Mouse (Mus musculus) embryonic facial prominence, embryonic 12.5 days (tissue): ENCODE data around the gene Bbs9. TPM values are rescaled to one million over a fixed set of nuclear protein-coding genes. Genes with fewer than 3 reads are reported as not detected.

Source experiments
- ATAC-seq: fragments of 200-750 bp; cut with Nextera tagmentation; 2 replicates; pipeline ENCODE4 v1.8.0; 2017; ENCODE audit not compliant: insufficient number of reproducible peaks, insufficient read depth, low FRiP score, low TSS enrichment
- H3K27ac ChIP-seq: fragments of 300-500 bp; sonication (generic); 2 replicates; pipeline ENCODE4 v1.5.1; 2016; ENCODE audit warnings: mild to moderate bottlenecking
- H3K27me3 ChIP-seq: fragments of 300-500 bp; sonication (generic); 2 replicates; pipeline ENCODE4 v1.6.1; 2016; ENCODE audit warnings: mild to moderate bottlenecking, moderate library complexity
- H3K36me3 ChIP-seq: fragments of 300-500 bp; sonication (generic); 2 replicates; pipeline ENCODE4 v1.6.1; 2016; ENCODE audit warnings: mild to moderate bottlenecking
- H3K4me1 ChIP-seq: fragments of 300-500 bp; sonication (generic); 2 replicates; pipeline ENCODE4 v1.6.1; 2016
- H3K4me2 ChIP-seq: fragments of 300-500 bp; sonication (generic); replicated peaks from 2 replicates; pipeline ENCODE4 v1.6.1; 2016; ENCODE audit warnings: mild to moderate bottlenecking, moderate library complexity
- H3K4me3 ChIP-seq: fragments of 300-500 bp; sonication (generic); 2 replicates; pipeline ENCODE4 v1.5.1; 2016; ENCODE audit warnings: mild to moderate bottlenecking
- H3K9ac ChIP-seq: fragments of 300-500 bp; sonication (generic); 2 replicates; pipeline ENCODE4 v1.6.1; 2016; ENCODE audit warnings: mild to moderate bottlenecking, moderate library complexity
- H3K9me3 ChIP-seq: fragments of 300-500 bp; sonication (generic); 2 replicates; pipeline ENCODE4 v1.6.1; 2016; ENCODE audit warnings: mild to moderate bottlenecking, moderate library complexity
- WGBS: fragments of 180-500 bp; shearing (Covaris S2); methylation state at CpG from one replicate; pipeline ENCODE4 v1.1.7; 2016; 5-methylcytosine and 5-hydroxymethylcytosine counted together
- polyA plus RNA-seq: library from polyadenylated mRNA; unstranded; fragments of >200 nt; fragmentation: Nextera tagmentation; extraction: Ambion mirVana; gene quantifications from 2 replicates; pipeline ENCODE4 v1.2.1, GENCODE M21; 2016

Gene Bbs9
- 16.7 and 17.3 TPM in 2 replicates for polyA plus RNA-seq

DNA sequence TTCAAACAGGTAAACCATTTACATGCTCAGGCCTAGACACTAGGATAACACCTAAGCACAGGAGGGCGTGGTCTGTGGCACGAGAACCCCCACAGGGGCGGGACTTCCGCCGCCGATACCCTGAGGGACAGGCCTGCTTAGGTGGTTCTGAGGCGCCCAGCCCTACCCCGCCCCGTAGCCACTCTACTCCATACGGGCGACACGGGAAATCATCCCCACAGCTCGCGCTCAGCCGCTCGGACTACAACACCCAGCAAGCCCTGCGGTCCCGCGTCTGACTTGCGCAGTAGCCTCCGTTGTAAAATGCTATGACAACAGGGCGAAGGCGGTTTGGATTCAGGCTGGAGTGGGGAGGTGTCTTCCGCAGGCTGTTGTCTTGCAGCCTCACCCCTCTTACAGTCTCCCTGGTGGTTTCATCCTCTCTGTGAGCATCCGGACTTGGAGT lies at the start of gene Bbs9:
Bbs9 (plus strand) TSS at position 292 of the 445 bp plus-strand sequence.
- H3K4me2 ChIP-seq = peak within 1 kb of the TSS; percentile 77
- under 1% methylated on average over 25 of the region's 25 CpGs for WGBS
- no peaks in the 10 kb centered on the region for H3K9me3 ChIP-seq
- peak within 1 kb of the TSS; percentile 56 for H3K9ac ChIP-seq
- H3K4me1 ChIP-seq = no peaks in the 10 kb centered on the region
- peak within 1 kb of the TSS; percentile 72 for H3K4me3 ChIP-seq
- peak within 1 kb of the TSS; percentile 51 for H3K27ac ChIP-seq
- H3K36me3 ChIP-seq = no peaks in the 10 kb centered on the region
- peak; percentile 99 for ATAC-seq
- no peaks in the 10 kb centered on the region for H3K27me3 ChIP-seq

DNA sequence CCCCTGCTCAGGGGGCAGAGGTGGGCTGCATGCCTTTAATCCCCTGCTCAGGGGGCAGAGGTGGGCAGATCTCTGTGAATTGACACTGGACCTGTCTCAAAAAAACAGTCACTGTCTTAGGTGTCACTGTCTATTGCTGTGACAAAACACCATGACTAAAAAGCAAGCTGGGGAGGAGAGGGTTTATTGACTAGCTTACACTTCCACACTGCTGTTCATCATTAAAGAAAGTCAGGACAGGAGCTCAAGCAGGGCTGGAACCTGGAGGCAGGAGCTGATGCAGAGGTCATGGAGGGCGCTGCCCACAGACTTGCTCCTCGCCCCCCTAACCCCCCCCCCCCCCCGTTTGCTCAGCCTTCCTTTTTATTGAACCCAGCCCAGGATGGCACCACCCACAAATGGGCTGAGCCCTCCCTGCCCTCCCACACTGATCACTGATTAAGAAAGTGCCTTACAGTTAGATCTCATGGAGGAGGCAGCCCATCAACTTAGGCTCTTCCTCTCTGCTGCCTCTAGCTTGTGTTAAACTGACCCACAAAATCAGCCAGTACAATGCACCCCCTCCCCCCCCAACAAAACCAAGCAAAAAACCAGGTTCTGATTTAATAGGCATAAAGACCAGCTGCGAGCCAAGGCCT lies 47.4 kb upstream of the Bbs9 start:
- Histone ChIP-seq H3K9ac (no peak overlapping the region), H3K27me3 (no peaks in the 10 kb centered on the region), H3K4me1 (peaks cover 20% of the 10 kb centered on the region; the same call in 1 of the 2 replicates), H3K36me3 (no peaks in the 10 kb centered on the region), H3K9me3 (no peaks in the 10 kb centered on the region), H3K27ac (no peak overlapping the region), H3K4me3 (no peak overlapping the region), H3K4me2 (no peak overlapping the region)
- 32% methylated on average over 3 of the region's 4 CpGs for WGBS
- no peak for ATAC-seq

DNA sequence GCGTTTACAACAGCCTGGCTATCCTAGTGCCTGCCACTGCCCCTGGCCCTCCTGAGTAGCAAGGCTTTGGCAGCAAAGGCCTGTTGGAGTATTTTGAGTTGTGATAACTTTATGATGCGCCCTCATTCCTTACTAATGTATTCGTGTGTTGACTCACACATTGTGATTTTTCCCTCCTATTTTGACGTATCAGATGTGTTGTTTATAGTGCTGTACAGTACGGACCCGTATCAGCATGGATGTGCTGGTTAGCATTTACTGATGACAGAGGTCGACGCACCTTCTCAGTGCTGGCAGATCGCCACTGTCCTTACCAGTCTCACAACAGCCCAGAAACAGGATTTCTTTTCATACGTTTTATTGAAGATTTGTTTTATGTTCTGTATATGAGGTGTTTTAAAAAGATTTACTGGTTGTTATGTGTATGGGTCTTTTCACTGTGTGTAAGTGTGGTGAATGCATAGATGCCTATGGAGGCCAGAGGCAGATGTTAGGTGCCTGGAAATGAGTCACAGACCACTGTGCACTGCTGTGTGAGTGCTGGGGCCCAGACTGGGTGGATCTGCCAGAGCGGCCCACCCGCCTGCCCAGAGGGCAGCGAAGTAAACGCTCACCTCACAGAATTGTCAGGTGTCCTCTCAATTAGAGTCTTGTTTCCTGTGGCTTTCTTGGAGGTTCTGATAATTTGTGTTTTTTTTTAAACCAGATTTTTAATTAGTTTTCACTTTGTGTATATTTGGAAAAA lies 46.7 kb upstream of the Bbs9 start:
- Histone ChIP-seq H3K9me3 (no peaks in the 10 kb centered on the region), H3K27me3 (no peaks in the 10 kb centered on the region), H3K27ac (no peak overlapping the region), H3K4me3 (no peak overlapping the region), H3K9ac (no peak overlapping the region), H3K4me1 (peaks cover 20% of the 10 kb centered on the region; the same call in 1 of the 2 replicates), H3K4me2 (no peak overlapping the region), H3K36me3 (no peaks in the 10 kb centered on the region)
- ATAC-seq = no peak
- WGBS = 77% methylated on average over 14 of the region's 14 CpGs

DNA sequence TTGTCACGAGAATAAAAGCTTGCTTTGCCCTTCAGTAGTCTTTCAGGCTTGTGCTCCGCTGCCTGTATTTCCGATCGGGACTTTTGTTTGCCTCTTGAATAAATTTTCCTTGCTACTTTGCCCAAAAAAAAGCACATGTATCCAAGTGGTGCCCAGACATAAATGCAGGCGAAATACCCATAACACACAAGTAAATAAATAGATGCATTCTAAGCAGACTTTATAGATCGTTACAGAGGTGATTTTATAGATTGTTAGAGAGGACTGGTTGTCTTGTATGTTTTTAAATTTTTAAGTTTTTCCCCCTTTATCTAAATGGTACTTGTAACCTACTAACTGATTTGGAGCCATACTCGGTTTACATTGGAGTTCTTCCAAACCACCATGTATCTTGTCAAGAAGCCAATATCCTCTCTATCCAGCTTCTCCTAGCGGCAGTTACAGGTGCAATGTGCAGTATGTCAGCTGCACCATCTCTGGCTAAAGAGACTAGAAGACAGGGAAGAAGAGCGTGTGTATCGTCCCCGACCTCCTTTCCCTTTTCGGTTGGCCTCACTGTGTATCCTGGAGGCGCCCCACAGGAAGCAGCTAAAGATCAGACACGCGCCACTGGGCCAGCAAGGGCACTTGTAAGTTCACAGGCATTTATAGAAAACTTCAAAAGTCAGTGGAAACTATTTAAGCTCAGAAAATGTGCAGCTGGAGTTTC lies 45.8 kb upstream of the Bbs9 start:
- Histone ChIP-seq H3K4me2 (0 out of 2 replicates have a peak overlapping the region, but pooled peaks have one; percentile 21), H3K27me3 (no peaks in the 10 kb centered on the region), H3K9ac (no peak overlapping the region), H3K9me3 (no peaks in the 10 kb centered on the region), H3K36me3 (no peaks in the 10 kb centered on the region), H3K27ac (no peak overlapping the region), H3K4me1 (peaks cover 20% of the 10 kb centered on the region; the same call in 1 of the 2 replicates), H3K4me3 (no peak overlapping the region)
- ATAC-seq = no peak
- WGBS = 50% methylated on average over 15 of the region's 15 CpGs

DNA sequence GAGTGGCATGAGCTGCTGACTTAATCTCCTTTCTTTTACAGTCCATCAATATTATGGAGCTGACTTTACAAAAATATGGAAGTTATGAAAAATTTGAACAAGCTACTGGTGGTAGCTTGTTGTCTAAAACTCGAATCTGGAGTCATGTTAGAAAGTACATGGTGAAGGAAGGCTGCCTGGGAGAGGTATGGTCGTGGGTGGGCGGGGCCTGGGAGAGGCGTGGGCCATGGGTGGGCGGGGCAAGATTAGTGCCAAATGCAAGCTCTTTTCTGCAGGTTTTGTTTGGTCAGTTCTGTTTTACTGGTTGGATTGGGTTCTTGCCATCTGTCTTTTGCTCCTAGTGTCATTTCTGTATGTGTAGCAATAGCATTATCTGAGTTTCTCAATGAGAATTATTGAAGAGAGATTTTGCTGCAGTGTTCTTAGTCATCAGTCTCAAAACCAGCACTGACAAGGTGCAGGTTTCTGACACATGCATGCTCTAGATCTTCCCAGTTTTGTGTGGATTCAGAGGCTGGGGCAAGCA lies 45.1 kb upstream of the Bbs9 start:
- H3K9ac ChIP-seq = no peak overlapping the region
- no peak overlapping the region for H3K27ac ChIP-seq
- peaks cover 20% of the 10 kb centered on the region; the same call in 1 of the 2 replicates for H3K4me1 ChIP-seq
- no peaks in the 10 kb centered on the region for H3K9me3 ChIP-seq
- no peaks in the 10 kb centered on the region for H3K36me3 ChIP-seq
- no peaks in the 10 kb centered on the region for H3K27me3 ChIP-seq
- 25% methylated on average over 5 of the region's 5 CpGs for WGBS
- H3K4me2 ChIP-seq = no peak overlapping the region
- H3K4me3 ChIP-seq = no peak overlapping the region
- ATAC-seq = no peak

DNA sequence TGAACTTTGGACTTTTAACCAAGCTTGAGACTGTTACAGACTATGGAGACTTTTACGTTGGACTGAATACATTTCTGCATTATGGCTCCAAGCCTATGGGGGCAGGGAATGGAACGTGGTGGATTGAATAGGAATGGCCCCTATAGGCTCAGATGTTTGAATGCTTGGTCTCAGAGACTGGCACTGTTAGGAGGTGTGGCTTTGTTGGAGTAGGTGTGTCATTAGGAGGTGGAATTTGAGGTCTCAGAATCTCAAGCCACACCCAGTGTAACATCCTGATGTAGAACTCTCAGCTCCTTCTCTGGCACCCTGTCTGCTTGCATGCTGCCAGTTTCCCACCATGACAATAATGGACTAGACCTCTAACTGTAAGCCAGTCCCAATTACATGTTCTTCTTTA lies 42.3 kb upstream of the Bbs9 start:
- ATAC-seq = no peak
- no peaks in the 10 kb centered on the region for H3K36me3 ChIP-seq
- H3K9ac ChIP-seq = no peak overlapping the region
- no peak overlapping the region for H3K27ac ChIP-seq
- 67% methylated on average over 2 of the region's 2 CpGs for WGBS
- no peaks in the 10 kb centered on the region for H3K27me3 ChIP-seq
- H3K4me2 ChIP-seq = no peak overlapping the region
- no peak overlapping the region for H3K4me3 ChIP-seq
- no peaks in the 10 kb centered on the region for H3K9me3 ChIP-seq
- H3K4me1 ChIP-seq = peaks cover 16% of the 10 kb centered on the region; the same call in 1 of the 2 replicates

DNA sequence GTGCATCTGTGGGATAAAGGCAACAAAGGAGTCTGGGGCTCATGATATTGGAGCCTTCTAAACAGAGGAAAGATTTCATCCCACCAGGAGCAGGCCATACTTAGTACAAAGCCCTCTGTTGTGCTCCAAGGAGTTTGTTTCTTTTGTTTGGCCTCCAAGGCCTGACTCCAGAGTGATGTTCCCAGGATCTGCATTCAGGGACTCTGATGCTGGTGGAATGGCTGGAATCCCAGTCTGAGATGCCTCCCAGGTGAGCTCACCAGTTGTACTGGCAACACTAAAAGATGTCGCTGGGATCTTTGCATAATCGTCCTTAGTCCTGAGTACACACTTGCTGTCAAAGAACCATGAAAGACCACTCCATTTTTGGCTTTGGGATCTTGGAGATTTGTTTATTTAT lies 41.4 kb upstream of the Bbs9 start:
- H3K4me3 ChIP-seq = no peak overlapping the region
- ATAC-seq = no peak
- H3K9ac ChIP-seq = no peak overlapping the region
- H3K9me3 ChIP-seq = no peaks in the 10 kb centered on the region
- no peak overlapping the region for H3K27ac ChIP-seq
- no peak overlapping the region for H3K4me2 ChIP-seq
- H3K27me3 ChIP-seq = no peaks in the 10 kb centered on the region
- no peaks in the 10 kb centered on the region for H3K36me3 ChIP-seq
- WGBS = 90% methylated on average over 2 of the region's 2 CpGs
- H3K4me1 ChIP-seq = peaks cover 9% of the 10 kb centered on the region; the same call in 1 of the 2 replicates

DNA sequence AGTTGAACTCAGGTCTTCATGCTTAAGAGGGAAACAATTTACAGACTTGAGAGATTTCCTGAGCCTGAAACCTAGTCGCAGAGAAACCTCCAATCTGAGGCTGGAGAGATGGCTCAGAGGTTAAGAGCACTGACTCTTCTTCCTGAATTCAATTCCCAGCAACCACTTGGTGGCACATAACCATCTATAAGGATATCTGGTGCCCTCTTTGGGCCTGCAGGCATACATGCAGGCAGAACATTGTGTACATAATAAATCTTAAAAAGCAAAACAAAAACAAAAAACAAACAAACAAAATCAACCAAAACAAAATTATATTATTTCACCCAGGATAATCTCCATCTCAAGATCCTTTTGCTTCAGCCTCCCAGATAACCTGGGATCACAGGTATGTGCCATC lies 36.7 kb upstream of the Bbs9 start:
- no peak overlapping the region for H3K27ac ChIP-seq
- no peak overlapping the region for H3K4me3 ChIP-seq
- no peaks in the 10 kb centered on the region for H3K4me1 ChIP-seq
- H3K9me3 ChIP-seq = no peaks in the 10 kb centered on the region
- no peak for ATAC-seq
- no peak overlapping the region for H3K9ac ChIP-seq
- H3K36me3 ChIP-seq = no peaks in the 10 kb centered on the region
- no peak overlapping the region for H3K4me2 ChIP-seq
- H3K27me3 ChIP-seq = no peaks in the 10 kb centered on the region
- WGBS = 71% methylated on average over 1 of the region's 1 CpGs

DNA sequence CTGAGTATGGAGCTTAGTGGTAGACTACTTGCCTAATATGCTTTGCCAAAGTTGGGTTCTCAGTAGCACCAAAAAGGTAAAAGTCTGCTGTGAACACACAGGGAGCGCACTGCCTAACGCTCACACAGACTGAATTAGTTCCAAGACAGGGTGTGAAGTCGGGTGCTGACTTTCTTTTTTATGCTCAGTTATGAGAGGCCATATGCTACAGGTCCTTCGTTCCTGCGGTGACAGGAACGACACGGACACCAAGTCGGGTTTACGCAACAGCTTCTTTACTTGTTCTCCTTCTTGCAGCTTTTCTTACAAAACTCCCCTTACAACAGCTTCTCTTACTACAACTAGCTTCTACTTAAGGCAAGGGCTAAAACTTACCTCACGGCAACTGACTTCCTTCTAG lies 32.4 kb upstream of the Bbs9 start:
- no peak overlapping the region for H3K4me3 ChIP-seq
- no peak overlapping the region for H3K4me2 ChIP-seq
- no peaks in the 10 kb centered on the region for H3K27me3 ChIP-seq
- no peak for ATAC-seq
- H3K4me1 ChIP-seq = no peaks in the 10 kb centered on the region
- no peak overlapping the region for H3K27ac ChIP-seq
- H3K36me3 ChIP-seq = peaks cover 21% of the 10 kb centered on the region
- 91% methylated on average over 10 of the region's 10 CpGs for WGBS
- no peaks in the 10 kb centered on the region for H3K9me3 ChIP-seq
- no peak overlapping the region for H3K9ac ChIP-seq

DNA sequence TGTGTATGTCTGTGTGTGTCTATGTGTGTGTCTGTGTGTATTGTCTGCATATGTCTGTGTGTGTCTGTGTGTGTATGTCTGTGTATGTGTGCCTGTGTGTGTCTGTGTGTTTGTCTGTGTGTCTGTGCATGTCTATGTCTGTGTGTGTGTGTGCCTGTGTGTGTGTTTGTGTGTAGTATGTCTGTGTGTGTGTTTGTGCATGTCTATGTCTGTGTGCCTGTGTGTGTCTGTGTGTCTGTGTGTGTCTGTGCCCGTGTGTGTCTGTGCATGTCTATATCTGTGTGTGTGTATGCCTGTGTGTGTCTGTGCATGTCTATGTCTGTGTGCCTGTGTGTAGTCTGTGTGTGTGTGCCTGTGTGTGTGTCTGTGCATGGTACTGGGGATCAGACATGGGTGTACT lies 30.4 kb upstream of the Bbs9 start:
- ATAC-seq = no peak
- no peaks in the 10 kb centered on the region for H3K9me3 ChIP-seq
- H3K36me3 ChIP-seq = peaks cover 38% of the 10 kb centered on the region
- H3K9ac ChIP-seq = no peak overlapping the region
- no peak overlapping the region for H3K27ac ChIP-seq
- 80% methylated on average over 1 of the region's 1 CpGs for whole genome bisulfite sequencing
- H3K4me3 ChIP-seq = no peak overlapping the region
- no peaks in the 10 kb centered on the region for H3K4me1 ChIP-seq
- no peaks in the 10 kb centered on the region for H3K27me3 ChIP-seq
- no peak overlapping the region for H3K4me2 ChIP-seq

DNA sequence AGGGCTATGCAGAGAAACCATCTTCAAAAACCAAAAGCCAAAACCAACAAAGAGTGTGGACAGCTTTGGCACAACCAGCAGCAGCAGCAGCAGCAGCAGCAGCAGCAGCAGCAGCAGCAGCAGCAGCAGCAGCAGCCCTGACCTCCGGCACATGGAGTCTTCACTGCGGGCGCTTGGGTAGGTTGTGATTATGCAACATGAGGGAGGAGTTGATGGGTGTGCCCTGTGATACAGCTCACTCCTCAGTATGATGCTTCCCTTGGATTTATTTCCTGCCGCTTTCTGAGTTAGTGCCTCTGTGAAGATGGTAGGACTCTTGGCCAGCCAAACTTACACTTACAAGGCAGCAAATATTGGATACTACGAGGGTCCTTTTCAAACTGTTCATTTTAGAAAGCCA lies 28.3 kb upstream of the Bbs9 start:
- H3K36me3 ChIP-seq = peaks cover 58% of the 10 kb centered on the region
- no peak for ATAC-seq
- no peak overlapping the region for H3K27ac ChIP-seq
- no peak overlapping the region for H3K4me3 ChIP-seq
- H3K4me1 ChIP-seq = no peaks in the 10 kb centered on the region
- no peaks in the 10 kb centered on the region for H3K9me3 ChIP-seq
- H3K9ac ChIP-seq = no peak overlapping the region
- H3K4me2 ChIP-seq = no peak overlapping the region
- no peaks in the 10 kb centered on the region for H3K27me3 ChIP-seq
- WGBS = 90% methylated on average over 5 of the region's 5 CpGs
